Mouse (Mus musculus) spleen, postnatal 10 days (tissue): ENCODE measurements around the gene Gm45208.
A peak's percentile ranks its signal among the peaks of the same experiment; 100 is the strongest.

Experiments
- DNase-seq, 2 experiments: peaks; one replicate each; pipeline ENCODE4 v3.0.0; 2021 to 2022; ENCODE audit warnings: low spot score in 2 of 2

Gm45208 gene

GRCm38 (mm10) chrX:7772766-7773165, 50.7 kb downstream of the Gm45208 start:
- DNase-seq: peak in 1 of 2 experiments; percentile 51

GRCm38 (mm10) chrX:7775501-7776205, 53.6 kb downstream of the Gm45208 start:
- DNase-seq: no peak

- peak in 1 of 2 experiments; percentile 75 for DNase-seq
These were observed 54.5 kb downstream of the Gm45208 start for GRCm38 (mm10) chrX:7776329-7777082.

DNA sequence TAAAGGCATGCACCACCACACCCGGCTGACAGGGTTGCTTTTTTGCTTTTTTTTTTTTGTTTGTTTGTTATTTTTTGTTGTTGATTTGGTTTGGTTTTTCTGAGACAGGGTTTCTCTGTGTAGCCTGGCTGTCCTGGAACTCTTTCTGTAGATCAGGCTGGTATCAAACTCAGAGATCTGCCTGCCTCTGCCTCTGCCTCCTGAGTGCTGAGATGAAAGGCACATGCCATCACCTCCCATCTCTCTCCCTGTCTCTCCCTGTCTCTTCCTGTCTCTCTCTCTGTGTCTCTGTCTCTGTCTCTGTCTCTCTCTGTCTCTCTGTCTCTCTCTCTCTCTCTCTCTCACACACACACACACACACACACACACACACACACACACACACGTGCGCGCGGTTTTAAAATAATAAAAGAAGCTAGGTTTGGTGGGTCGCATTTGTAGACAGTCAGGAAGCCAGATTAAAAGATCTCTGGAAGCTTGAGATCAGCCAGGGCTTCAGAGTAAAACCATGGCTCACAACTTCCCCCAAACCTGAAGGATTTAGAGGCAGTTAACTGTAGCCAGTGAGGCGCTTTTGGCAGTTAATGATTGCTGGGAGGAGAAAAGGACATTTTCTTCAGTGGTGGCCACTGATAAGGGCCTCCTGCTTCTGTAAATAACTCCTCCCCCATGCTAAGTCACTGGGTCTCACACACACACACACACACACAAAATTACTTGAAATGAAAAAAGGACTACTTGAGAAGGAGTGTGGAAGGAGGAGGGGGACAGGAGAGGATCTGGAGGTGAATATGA, 56.6 kb downstream of the Gm45208 start:
- peak in 1 of 2 experiments; percentile 31 for DNase-seq

GRCm38 (mm10) chrX:7779294-7779693, 57.2 kb downstream of the Gm45208 start:
- DNase-seq: peak in 1 of 2 experiments; percentile 19
